Mouse (Mus musculus) megakaryocyte progenitor cell, adult 5-6 weeks (primary cell): ENCODE results near the gene Dmrt1. TPM values are rescaled to one million over a fixed set of nuclear protein-coding genes. Genes with fewer than 3 reads are reported as not detected.

Source experiments
- ATAC-seq: replicated peaks from 2 replicates; pipeline ENCODE4 v1.8.0; 2016; ENCODE audit warnings: mild to moderate bottlenecking, moderate TSS enrichment, inconsistent platforms; ENCODE audit not compliant: poor library complexity
- total RNA-seq, 2 experiments: library from RNA; stranded (forward) in 1 of 2; stranded (reverse) in 1 of 2; fragments of 157-497, 149-512 nt in 1 of 2; fragments of 200-1000 nt in 1 of 2; gene quantifications; 2 replicates each; pipeline versions ENCODE4 v1.2.3 to v1.2.4; 2015 to 2017

The Dmrt1 gene
- total RNA-seq, 2 experiments from 2014 or later: not detected

DNA sequence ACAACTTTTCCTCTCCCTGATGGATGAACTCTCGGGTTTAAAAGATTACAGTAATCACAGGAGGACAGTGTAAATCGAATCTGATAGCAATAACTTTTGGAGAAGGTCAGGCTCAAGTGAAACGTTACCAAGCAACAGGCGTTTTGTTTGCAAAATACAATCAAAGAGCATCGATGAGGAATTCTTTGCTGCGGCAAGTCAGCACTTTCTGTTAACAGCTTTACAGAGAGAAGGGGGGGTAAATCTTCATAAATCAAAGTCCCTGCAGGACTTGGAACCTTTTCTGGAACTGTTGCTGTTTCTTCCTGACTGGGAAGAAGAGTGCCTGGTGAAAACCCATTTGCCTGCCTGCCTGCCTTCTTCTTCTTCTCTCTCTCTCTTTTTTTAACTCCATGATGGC lies 110.5 kb downstream of the Dmrt1 start:
- ATAC-seq: no peak

GRCm38 (mm10) chr19:25622291-25623251 lies 117.2 kb downstream of the Dmrt1 start:
- ATAC-seq: peak; percentile 96

GRCm38 (mm10) chr19:25628490-25628889 lies 123.1 kb downstream of the Dmrt1 start:
- peak; percentile 82 for ATAC-seq

DNA sequence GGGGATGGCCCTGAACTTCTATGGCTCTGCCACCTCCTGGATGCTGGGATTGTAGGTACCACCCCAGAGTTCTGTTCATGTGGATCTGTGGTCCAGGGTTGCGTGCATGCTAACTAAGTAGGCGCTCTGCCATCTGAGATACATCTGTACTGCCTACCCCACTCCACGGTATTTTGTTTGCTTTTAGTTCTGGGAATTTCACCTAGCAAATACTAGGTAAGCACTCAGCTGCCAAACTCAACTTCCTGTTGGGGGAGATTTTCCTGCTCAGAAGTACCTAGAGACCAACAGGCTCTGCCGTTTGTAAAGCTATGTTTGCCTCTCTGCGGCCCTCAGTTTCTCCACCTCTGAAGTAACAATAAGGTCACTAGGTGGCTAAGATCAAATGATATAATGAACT lies 129.7 kb downstream of the Dmrt1 start:
- ATAC-seq: no peak

GRCm38 (mm10) chr19:25635622-25636244 lies 130.3 kb downstream of the Dmrt1 start:
- peak; percentile 75 for ATAC-seq

GRCm38 (mm10) chr19:25638766-25639361 lies 133.4 kb downstream of the Dmrt1 start:
- no peak for ATAC-seq

- ATAC-seq: no peak
Observed at GRCm38 (mm10) chr19:25641786-25642185, 136.4 kb downstream of the Dmrt1 start.

DNA sequence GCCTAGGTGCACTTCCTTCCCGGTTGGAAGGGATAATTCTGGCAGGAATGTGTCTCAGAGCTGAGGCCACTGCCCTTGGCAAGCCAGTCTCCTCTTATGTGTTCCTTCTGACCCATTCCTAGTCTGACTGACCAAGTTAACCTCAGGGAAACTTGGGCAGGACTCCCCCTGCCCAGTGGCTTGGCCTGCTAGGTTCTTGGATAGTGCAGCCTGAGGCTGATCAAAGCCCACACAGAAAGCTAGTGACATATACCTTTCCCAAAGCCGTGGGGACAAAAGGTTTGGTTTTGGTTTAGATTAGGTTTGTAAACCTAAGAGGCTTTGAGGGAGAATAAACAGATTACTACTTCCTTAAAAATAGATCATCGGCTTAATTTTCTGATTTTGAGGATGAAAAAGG lies 141.7 kb downstream of the Dmrt1 start:
- no peak for ATAC-seq

DNA sequence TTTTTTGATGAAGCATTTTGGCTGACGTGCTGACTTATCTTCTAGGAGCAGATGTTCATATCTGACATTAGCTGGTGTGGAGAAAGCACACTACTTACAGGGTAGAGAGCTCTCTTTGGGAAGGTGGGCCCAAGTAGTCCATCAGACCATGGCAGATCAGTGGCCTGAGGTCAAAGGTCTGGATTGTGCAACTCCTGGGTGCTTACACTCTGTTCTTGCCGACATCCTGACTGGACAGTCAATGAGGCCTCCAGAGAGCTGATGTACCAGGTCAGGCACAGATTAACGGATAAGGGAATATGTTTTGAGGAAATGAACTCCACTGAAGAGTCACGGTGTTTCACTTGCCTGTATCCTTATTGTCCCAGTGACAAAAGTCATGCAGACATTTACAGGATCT lies 143.3 kb downstream of the Dmrt1 start:
- no peak for ATAC-seq

DNA sequence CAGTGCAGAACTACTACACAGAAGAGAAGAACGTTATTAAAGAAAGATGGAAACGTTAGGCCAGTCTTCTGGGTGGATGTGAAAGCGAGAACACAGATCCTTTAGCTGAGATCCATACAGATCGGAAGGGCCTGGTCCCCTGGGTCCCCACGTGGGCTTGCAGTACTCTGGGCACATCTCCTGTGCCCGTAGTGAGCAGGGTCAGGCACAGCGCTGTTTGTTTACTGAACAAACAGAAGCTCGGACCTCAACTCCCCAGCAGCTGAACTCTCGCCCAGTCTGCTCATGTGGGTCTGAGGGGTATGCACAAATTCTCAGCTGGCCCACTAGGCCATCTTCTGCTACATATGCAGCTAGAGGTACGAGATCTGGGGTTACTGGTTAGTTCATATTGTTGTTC lies 145.1 kb downstream of the Dmrt1 start:
- no peak for ATAC-seq

- ATAC-seq: no peak
Observed at GRCm38 (mm10) chr19:25652560-25652959, 147.1 kb downstream of the Dmrt1 start.

Other genes starting within 250 kb of the Dmrt1 start
- not detected in 2 replicates for gene Dmrt3, start 104.7 kb downstream of the Dmrt1 start, total RNA-seq (2015)
- gene Dmrt3, start 104.7 kb downstream of the Dmrt1 start, total RNA-seq (2017): not detected in 2 replicates
- not detected in 2 replicates for gene Dmrt2, start 166.8 kb downstream of the Dmrt1 start, total RNA-seq (2015)
- gene Dmrt2, start 166.8 kb downstream of the Dmrt1 start, total RNA-seq (2017): not detected in 2 replicates